Mouse (Mus musculus) testis, adult 2 months (tissue): ENCODE measurements around the gene Gfod1.

Experiments
- CTCF ChIP-seq: fragments of 200-500 bp; IDR thresholded peaks from 2 replicates; pipeline ENCODE4 v1.5.1; 2012; ENCODE audit warnings: low read depth, mild to moderate bottlenecking, inconsistent platforms, low read length, moderate library complexity; ENCODE audit not compliant: control insufficient read depth, insufficient read depth, insufficient replicate concordance
- POLR2A ChIP-seq: fragments of 200-500 bp; IDR thresholded peaks from 2 replicates; pipeline ENCODE4 v1.6.1; 2012; ENCODE audit warnings: low read depth, mild to moderate bottlenecking, inconsistent platforms, low read length, moderate library complexity; ENCODE audit not compliant: control insufficient read depth

GRCm38 (mm10) chr13:43228141-43228540 is 75.8 kb downstream of the Gfod1 start:
- TF ChIP-seq POLR2A (no peak), CTCF (no peak)
